In genomic region chr11:87590841-87591525, GRCm38 (mm10) we compare ENCODE assay signal across 8 mouse cellular contexts. TPM values are rescaled to one million over a fixed set of nuclear protein-coding genes. Genes with fewer than 3 reads are reported as not detected.
DNase-seq lines count a peak whose midpoint lies in the region; ATAC-seq and TF ChIP-seq lines count a peak whose summit lies in the region.

No protein-coding gene starts in this region.

- H3K4me2 ChIP-seq in embryonic facial prominence, embryonic 11.5 days (ENCODE audit: low read depth, low read length): peak overlapping the region; percentile 78
- peak overlapping the region; percentile 88 for H3K4me2 ChIP-seq in midbrain, postnatal 0 days (ENCODE audit: low read depth, low read length, poor library complexity, severe bottlenecking)

- H3K9me3 ChIP-seq in embryonic facial prominence, embryonic 11.5 days (replicated peaks; ENCODE audit: control insufficient read depth, low read length): no peaks in the 10 kb centered on the region
- H3K9me3 ChIP-seq in limb, embryonic 10.5 days (replicated peaks): no peaks in the 10 kb centered on the region
- H3K9me3 ChIP-seq in midbrain, postnatal 0 days (ENCODE audit: low read length): no peaks in the 10 kb centered on the region

- H3K36me3 ChIP-seq in embryonic facial prominence, embryonic 11.5 days (replicated peaks; ENCODE audit: control insufficient read depth, insufficient read depth, low read depth, low read length): no peaks in the 10 kb centered on the region
- peaks cover 19% of the 10 kb centered on the region for H3K36me3 ChIP-seq in limb, embryonic 10.5 days
- H3K36me3 ChIP-seq in midbrain, postnatal 0 days (ENCODE audit: insufficient read depth, low read length): 0 out of 2 replicates have a peak, but pooled peaks cover 3% of the 10 kb centered on the region

- H3K9ac ChIP-seq in embryonic facial prominence, embryonic 11.5 days (replicated peaks; ENCODE audit: low read length): peak overlapping the region; percentile 89
- H3K9ac ChIP-seq in midbrain, postnatal 0 days (replicated peaks; ENCODE audit: low read length, poor library complexity, severe bottlenecking): peak overlapping the region; percentile 70

- ATAC-seq in embryonic facial prominence, embryonic 11.5 days (replicated peaks; ENCODE audit: insufficient number of reproducible peaks, low FRiP score, low TSS enrichment, low read depth): no peak
- ATAC-seq in midbrain, postnatal 0 days (ENCODE audit: low FRiP score): no peak

- WGBS in embryonic facial prominence, embryonic 11.5 days: 2% methylated on average over 25 of the region's 25 CpGs
- WGBS in limb, embryonic 10.5 days: 3% methylated on average over 25 of the region's 25 CpGs
- 2% methylated on average over 25 of the region's 25 CpGs for WGBS in midbrain, postnatal 0 days

- no peak for TF ChIP-seq CTCF in left cerebral cortex, adult 2 months (IDR thresholded peaks at IDR 0.05)
- no peak for TF ChIP-seq CTCF in midbrain, postnatal 0 days (IDR thresholded peaks at IDR 0.05)

- H3K27me3 ChIP-seq in embryonic facial prominence, embryonic 11.5 days (ENCODE audit: control insufficient read depth, insufficient read depth, low read length): no peaks in the 10 kb centered on the region
- no peaks in the 10 kb centered on the region for H3K27me3 ChIP-seq in limb, embryonic 10.5 days (ENCODE audit: low read depth, poor library complexity, severe bottlenecking)
- no peaks in the 10 kb centered on the region for H3K27me3 ChIP-seq in midbrain, postnatal 0 days (ENCODE audit: insufficient read depth, low read length)

- H3K27ac ChIP-seq in left cerebral cortex, adult 2 months: peak overlapping the region; percentile 98
- H3K27ac ChIP-seq in embryonic facial prominence, embryonic 11.5 days (replicated peaks; ENCODE audit: low read depth, low read length): peak overlapping the region; percentile 80
- H3K27ac ChIP-seq in limb, embryonic 10.5 days: peak overlapping the region; percentile 92
- H3K27ac ChIP-seq in midbrain, postnatal 0 days (ENCODE audit: low read depth, low read length): peak overlapping the region; percentile 82

- DNase-seq in left cerebral cortex, adult 2 months (ENCODE audit: extremely low spot score in 1 of 2, low spot score in 2 of 2): peak in 1 of 2 experiments; percentile 32
- DNase-seq in left cerebral cortex, postnatal 4 days: no peak
- DNase-seq in T-cell, adult 2 months (ENCODE audit: low spot score): peak; percentile 14
- DNase-seq in embryonic facial prominence, embryonic 11.5 days (ENCODE audit: low spot score): peak; percentile 50
- DNase-seq in heart, postnatal 10 days: peak; percentile 64 to 70
- peak; percentile 63 for DNase-seq in limb, embryonic 10.5 days (ENCODE audit: low spot score)
- DNase-seq in midbrain, postnatal 0 days (ENCODE audit: low spot score): peak; percentile 27
- peak; percentile 43 for DNase-seq in yolk sac, embryonic 10.5 days (ENCODE audit: low spot score)

- H3K4me1 ChIP-seq in embryonic facial prominence, embryonic 11.5 days (ENCODE audit: control insufficient read depth, insufficient read depth, low read length): peaks cover under 1% of the 10 kb centered on the region
- H3K4me1 ChIP-seq in limb, embryonic 10.5 days: peaks cover 60% of the 10 kb centered on the region
- peaks cover 15% of the 10 kb centered on the region for H3K4me1 ChIP-seq in midbrain, postnatal 0 days (ENCODE audit: insufficient read depth, low read length)

- intact Hi-C loops in left cerebral cortex, adult 2 months (cut with DNase I): no loop called here
- intact Hi-C loops in left cerebral cortex, postnatal 4 days (cut with DNase I): no loop called here
- intact Hi-C loops in heart, postnatal 10 days (cut with DNase I): no loop called here

- peak overlapping the region; percentile 82 for H3K4me3 ChIP-seq in left cerebral cortex, adult 2 months
- peak overlapping the region; percentile 76 for H3K4me3 ChIP-seq in embryonic facial prominence, embryonic 11.5 days (ENCODE audit: low read depth, low read length)
- H3K4me3 ChIP-seq in limb, embryonic 10.5 days: peak overlapping the region; percentile 80
- peak overlapping the region; percentile 74 for H3K4me3 ChIP-seq in midbrain, postnatal 0 days (ENCODE audit: low read depth, low read length)

RNA-seq across cellular contexts. Expression of gene Mtmr4, which starts 1.0 kb away (rescaled TPM):
- total RNA-seq in left cerebral cortex, adult 2 months (2021): 10 to 100 TPM; 80.4 to 99.0 TPM
- total RNA-seq in left cerebral cortex, postnatal 4 days (2021): 100 to 1,000 TPM in 1 of 2 experiments, 10 to 100 TPM in 1; 95.6 to 101 TPM
- 61.1 and 61.9 TPM in 2 replicates for polyA plus RNA-seq in embryonic facial prominence, embryonic 11.5 days (2014; fragmentation: Nextera tagmentation; extraction: Ambion mirVana)
- total RNA-seq in heart, postnatal 10 days (2021): 10 to 100 TPM; 14.5 to 15.1 TPM
- polyA plus RNA-seq in limb, embryonic 10.5 days (2016; fragmentation: Nextera tagmentation; extraction: Ambion mirVana): 68.3 and 69.0 TPM in 2 replicates
- 98.9 and 116 TPM in 2 replicates for total RNA-seq in midbrain, postnatal 0 days (2014; rRNA removed)
- polyA plus RNA-seq in midbrain, postnatal 0 days (2015; fragmentation: Nextera tagmentation; extraction: Ambion mirVana): 33.2 and 34.1 TPM in 2 replicates

RNA-seq across cellular contexts. Expression of gene Sept4, which starts 22.3 kb away (rescaled TPM):
- 100 to 1,000 TPM; 156 to 175 TPM for total RNA-seq in left cerebral cortex, adult 2 months (2021)
- total RNA-seq in left cerebral cortex, postnatal 4 days (2021): 10 to 100 TPM; 26.2 to 32.6 TPM
- 6.6 and 8.3 TPM in 2 replicates for polyA plus RNA-seq in embryonic facial prominence, embryonic 11.5 days (2014; fragmentation: Nextera tagmentation; extraction: Ambion mirVana)
- total RNA-seq in heart, postnatal 10 days (2021): 10 to 100 TPM; 89.3 to 99.0 TPM
- polyA plus RNA-seq in limb, embryonic 10.5 days (2016; fragmentation: Nextera tagmentation; extraction: Ambion mirVana): 4.8 and 6.0 TPM in 2 replicates
- 19.4 and 26.6 TPM in 2 replicates for total RNA-seq in midbrain, postnatal 0 days (2014; rRNA removed)
- 39.1 and 40.5 TPM in 2 replicates for polyA plus RNA-seq in midbrain, postnatal 0 days (2015; fragmentation: Nextera tagmentation; extraction: Ambion mirVana)

RNA-seq across cellular contexts. Expression of gene Gm11492, which starts 24.5 kb away (rescaled TPM):
- not detected for total RNA-seq in left cerebral cortex, adult 2 months (2021)
- total RNA-seq in left cerebral cortex, postnatal 4 days (2021): not detected
- not detected in 2 replicates for polyA plus RNA-seq in embryonic facial prominence, embryonic 11.5 days (2014; fragmentation: Nextera tagmentation; extraction: Ambion mirVana)
- not detected for total RNA-seq in heart, postnatal 10 days (2021)
- polyA plus RNA-seq in limb, embryonic 10.5 days (2016; fragmentation: Nextera tagmentation; extraction: Ambion mirVana): not detected in 2 replicates
- not detected in 2 replicates for total RNA-seq in midbrain, postnatal 0 days (2014; rRNA removed)
- not detected in 2 replicates for polyA plus RNA-seq in midbrain, postnatal 0 days (2015; fragmentation: Nextera tagmentation; extraction: Ambion mirVana)

RNA-seq across cellular contexts. Expression of gene Hsf5, which starts 26.0 kb away (rescaled TPM):
- under 1 TPM; 0.54 to 0.77 TPM for total RNA-seq in left cerebral cortex, adult 2 months (2021)
- under 1 TPM; 0.54 to 0.82 TPM for total RNA-seq in left cerebral cortex, postnatal 4 days (2021)
- 0.20 and 0.32 TPM in 2 replicates for polyA plus RNA-seq in embryonic facial prominence, embryonic 11.5 days (2014; fragmentation: Nextera tagmentation; extraction: Ambion mirVana)
- total RNA-seq in heart, postnatal 10 days (2021): under 1 TPM; 0.05 to 0.14 TPM
- 0.26 and 0.34 TPM in 2 replicates for polyA plus RNA-seq in limb, embryonic 10.5 days (2016; fragmentation: Nextera tagmentation; extraction: Ambion mirVana)
- 0.11 and 0.52 TPM in 2 replicates for total RNA-seq in midbrain, postnatal 0 days (2014; rRNA removed)
- 0.10 and 0.25 TPM in 2 replicates for polyA plus RNA-seq in midbrain, postnatal 0 days (2015; fragmentation: Nextera tagmentation; extraction: Ambion mirVana)
